Mouse (Mus musculus): ENCODE results near the gene Ccnd1.
A peak's percentile ranks its signal among the peaks of the same experiment; 100 is the strongest.

Gene Ccnd1

GRCm38 (mm10) chr7:144939344-144940002, at the start of gene Ccnd1:
Ccnd1 (minus strand) TSS chr7:144939925.
- DNase-seq (ENCODE audit: low spot score), result peak; percentile 48

DNA sequence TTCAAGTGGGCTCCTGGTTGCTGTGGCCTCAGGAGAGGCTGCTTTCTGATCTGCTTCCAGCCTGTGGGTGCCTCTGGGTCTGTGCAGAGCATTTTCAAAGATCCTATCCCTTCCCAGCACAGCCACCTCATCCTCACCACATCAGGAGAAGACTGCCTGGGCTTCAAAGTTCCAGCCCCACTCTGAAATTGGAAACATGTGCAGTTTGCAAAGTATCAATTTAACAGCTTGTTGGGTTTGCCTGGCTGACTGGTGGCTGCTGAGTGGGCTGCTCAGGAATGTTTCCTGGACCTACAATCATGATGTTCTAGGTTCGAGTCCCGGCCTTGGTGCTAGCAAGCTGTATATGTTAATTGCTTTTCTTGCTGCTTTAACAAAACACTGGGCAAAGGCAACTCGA, 49.1 kb upstream of the Ccnd1 start:
- DNase-seq (ENCODE audit: low spot score), result no peak

DNA sequence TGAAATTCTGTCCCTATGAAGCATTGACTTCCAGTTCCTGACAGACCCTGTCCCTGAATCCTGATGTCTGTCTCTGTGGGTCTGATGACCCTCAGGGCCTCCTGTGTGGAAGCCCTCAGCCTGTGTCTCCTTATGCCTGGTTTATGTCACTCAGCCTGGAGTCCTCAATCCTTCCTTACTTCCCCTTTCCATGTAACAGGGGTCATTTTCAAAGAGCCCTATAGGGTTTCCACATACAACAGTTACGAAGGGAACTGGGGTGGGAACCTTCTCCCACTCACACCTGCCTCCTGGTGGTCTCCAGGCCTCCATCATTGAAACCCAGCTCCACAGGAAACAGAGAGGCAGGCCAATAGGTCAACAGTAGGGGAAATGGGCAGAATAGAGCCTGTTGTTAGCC, 45.4 kb upstream of the Ccnd1 start:
- DNase-seq (ENCODE audit: low spot score), result no peak

DNA sequence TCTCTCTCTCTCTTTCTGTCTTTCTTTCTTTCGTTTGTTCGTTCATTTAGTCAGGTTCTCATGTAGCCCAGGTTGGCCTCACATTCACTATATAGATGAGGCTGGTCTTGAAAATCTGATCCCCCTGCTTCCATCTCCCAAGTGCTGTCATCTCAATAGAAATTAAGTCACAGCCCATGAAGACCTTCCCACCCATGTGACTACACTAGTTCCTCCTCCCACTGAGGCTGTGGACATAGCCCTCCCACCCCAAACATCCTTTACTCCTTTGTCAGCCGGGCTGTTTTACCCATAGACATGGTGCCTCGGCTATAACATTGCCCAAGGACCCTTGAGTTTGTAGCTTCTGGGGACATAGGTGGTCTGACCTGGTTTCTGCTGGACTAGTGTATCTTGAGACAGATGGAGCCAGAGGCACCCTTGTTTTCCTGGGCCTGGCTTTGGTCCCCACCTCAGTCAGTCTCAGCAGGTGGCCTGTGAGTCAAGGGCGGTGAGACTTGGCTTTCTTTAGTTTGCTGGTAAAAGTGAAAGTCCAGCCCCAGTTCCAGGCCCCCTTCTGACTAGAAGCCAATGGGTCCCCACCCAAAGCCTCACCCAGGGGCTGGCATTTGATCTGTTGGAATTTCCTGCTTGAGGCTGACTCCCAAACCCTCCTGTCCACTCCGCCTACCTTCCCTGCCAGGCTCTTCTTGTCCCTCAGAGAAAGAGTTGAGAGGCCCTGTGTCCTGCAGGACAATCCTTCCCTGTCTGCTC, 42.8 kb upstream of the Ccnd1 start:
- no peak for DNase-seq (ENCODE audit: low spot score)

- DNase-seq (ENCODE audit: low spot score), result no peak
These were observed 41.8 kb upstream of the Ccnd1 start for GRCm38 (mm10) chr7:144981426-144982079.

GRCm38 (mm10) chr7:144979814-144980213, 40.1 kb upstream of the Ccnd1 start:
- no peak for DNase-seq (ENCODE audit: low spot score)

GRCm38 (mm10) chr7:144977121-144977520, 37.4 kb upstream of the Ccnd1 start:
- no peak for DNase-seq (ENCODE audit: low spot score)

GRCm38 (mm10) chr7:144973461-144973860, 33.7 kb upstream of the Ccnd1 start:
- DNase-seq (ENCODE audit: low spot score), result no peak

DNA sequence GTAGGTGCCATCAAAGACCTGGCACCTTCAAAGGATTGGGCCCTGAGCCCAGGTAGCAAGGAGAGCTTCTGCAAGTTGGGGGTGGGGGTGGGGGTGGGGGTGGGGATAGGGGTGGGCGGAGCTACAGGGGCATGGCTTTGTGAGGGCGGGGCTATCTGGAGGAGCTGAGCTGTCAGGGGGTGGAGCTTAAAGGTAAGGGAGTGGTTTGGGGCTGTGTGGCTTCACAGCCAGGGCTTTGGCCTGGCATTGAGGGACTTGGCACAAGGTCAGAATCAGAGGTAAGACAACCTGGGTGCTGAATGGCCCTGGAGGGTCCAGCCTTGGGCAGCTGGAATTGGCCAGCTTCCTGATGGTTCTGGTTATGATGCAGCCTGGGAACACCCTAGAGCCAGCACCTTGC, 32.0 kb upstream of the Ccnd1 start:
- peak; percentile 22 for DNase-seq (ENCODE audit: low spot score)

DNA sequence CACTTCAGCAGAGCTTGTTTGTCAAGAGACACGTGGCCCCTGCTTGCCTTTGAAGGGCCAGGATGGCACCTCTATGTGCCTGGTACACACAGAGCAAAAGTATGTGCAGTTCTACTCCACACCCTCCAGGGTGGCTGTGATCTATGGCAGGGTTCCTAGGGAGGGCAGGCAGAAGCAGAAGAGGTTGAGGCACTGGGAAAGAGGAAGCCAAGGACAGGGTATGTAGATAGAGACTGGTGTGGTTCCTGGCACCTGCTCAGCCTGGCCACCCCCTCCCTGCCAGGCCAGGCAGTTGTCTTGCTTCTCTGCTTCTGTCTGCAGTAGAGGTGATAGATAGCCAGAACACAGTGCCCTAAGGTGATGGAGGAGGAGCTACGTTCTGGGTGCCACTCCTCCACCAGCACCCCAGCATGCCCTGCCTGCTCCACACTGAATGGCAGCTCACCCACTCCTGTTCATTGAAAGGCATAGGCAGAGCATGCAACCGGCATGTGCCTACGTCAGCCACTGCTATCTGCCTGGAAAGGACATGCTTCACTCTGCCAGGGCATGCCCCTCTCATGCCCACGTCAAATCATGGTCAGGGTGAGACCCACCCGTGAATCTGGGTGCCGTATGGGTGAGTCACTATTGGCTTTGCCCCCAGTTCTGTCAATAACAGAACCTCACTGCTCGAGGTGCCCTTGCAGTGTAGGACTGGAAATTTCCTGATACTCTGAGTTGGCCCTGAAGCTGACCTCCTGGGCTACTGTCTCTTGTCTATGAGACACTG, 31.5 kb upstream of the Ccnd1 start:
- DNase-seq (ENCODE audit: low spot score), result peak; percentile 57

DNA sequence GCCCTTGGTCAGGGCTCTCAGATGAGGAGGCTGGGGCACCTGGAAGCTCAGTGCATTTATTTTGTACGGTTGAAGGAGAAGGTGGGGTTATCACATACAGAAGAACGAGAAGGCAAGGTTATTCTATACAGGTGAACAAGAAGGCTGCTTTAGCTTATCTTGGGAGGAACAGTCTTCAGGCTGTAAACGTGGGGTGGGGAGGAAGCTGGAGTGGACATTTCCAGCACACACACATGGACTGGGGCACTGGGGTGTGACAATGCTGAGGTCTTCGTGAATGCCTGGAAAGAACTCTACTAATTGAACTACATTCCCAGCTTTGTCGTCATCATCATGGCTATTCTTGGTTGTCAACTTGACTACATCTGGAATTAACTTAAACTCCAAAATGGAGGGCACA, 26.2 kb upstream of the Ccnd1 start:
- no peak for DNase-seq (ENCODE audit: low spot score)

DNA sequence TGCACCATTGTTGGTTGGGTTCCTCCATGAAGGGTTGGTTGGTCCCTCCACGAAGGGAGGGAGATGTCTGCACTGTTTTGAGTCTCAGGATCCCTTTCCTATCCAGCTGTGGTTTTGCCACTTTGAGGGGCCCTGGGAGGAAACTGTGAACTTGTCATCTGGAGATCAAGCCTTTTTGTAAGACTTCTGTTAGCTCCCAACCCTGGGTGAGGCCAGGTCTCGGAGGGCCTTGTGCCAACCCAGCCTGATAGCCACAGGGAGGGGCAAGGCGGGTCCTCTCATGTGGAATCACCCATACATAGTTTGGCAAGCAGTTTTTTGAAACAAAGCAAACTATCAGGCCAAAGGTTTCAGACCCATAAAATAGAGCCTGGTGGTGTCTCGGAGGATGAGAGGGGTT, 24.6 kb upstream of the Ccnd1 start:
- no peak for DNase-seq (ENCODE audit: low spot score)

DNA sequence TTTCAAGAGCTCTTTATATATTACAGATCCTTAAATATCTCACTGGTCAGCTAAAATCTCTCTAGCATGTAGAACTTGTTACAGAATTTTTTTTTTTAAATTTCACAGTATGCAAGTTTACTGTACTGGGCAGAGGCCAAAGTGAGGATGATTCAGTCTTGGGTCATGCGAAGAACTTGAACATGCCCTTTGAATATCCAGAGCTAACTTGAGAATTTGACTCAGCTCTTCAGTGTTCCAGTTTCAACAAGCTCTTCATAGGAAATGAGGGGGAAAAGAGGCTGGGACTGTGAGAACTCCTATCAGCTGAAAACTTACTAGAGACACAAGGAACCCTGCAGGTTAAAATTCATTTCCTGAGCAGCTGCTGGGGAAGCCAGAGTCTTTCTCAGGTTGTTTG, 24.2 kb upstream of the Ccnd1 start:
- DNase-seq (ENCODE audit: low spot score), result no peak

- no peak for DNase-seq (ENCODE audit: low spot score)
These were observed 19.0 kb upstream of the Ccnd1 start for GRCm38 (mm10) chr7:144958509-144959395.

- DNase-seq (ENCODE audit: low spot score), result peak; percentile 78
These were observed 3.5 kb upstream of the Ccnd1 start for GRCm38 (mm10) chr7:144943254-144943653.

GRCm38 (mm10) chr7:144942744-144943135, 3.0 kb upstream of the Ccnd1 start:
- no peak for DNase-seq (ENCODE audit: low spot score)

- DNase-seq (ENCODE audit: low spot score), result peak; percentile 32
These were observed 2.5 kb upstream of the Ccnd1 start for GRCm38 (mm10) chr7:144942071-144942743.

GRCm38 (mm10) chr7:144941242-144941831, 1.6 kb upstream of the Ccnd1 start:
- DNase-seq (ENCODE audit: low spot score), result peak; percentile 75

GRCm38 (mm10) chr7:144940585-144940984, 860 bp upstream of the Ccnd1 start:
- DNase-seq (ENCODE audit: low spot score), result no peak

DNA sequence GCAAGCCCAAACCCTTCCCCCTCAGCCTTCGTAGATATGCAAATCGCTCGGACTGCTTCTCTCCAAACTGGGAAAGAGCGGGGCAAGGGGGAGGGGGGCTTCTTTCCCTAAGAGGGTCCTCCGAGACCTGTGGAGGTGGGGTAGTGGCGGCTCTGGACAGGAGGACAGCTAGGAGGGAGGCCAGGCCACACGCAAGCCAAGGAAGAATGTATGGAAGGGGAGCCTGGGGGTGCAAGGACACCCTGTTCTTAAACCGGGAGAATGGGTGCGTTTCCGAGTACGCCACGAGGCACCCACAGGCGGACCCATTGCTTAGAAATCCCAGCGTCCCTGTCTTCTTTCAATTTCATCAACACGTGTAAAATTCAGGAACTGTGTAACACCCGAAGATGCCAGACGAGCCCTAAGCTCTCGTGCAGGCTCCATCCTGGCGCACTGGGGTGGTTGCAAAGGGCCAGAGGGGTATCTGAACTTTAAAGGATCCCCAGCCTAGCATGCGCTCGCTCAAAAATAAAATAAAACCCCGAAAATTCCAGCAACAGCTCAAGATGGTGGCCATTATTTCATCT, 362 bp upstream of the Ccnd1 start:
- no peak for DNase-seq (ENCODE audit: low spot score)

Measured in urinary bladder, postnatal 25 days (tissue).